Mouse (Mus musculus) CH12.LX (cell line): ENCODE data around the gene Pgap3. TPM values are rescaled to one million over a fixed set of nuclear protein-coding genes. Genes with fewer than 3 reads are reported as not detected.

ENCODE experiments used
- DNase-seq: peaks from one replicate; pipeline ENCODE4 v3.0.0-alpha.2; 2013; ENCODE audit errors: extremely low read depth
- H3K27ac ChIP-seq: 2 replicates; pipeline ENCODE4 v1.5.1; 2012; ENCODE audit warnings: low read depth, mild to moderate bottlenecking, control low read depth, moderate library complexity; ENCODE audit not compliant: insufficient read depth
- H3K27me3 ChIP-seq: replicated peaks from 2 replicates; pipeline ENCODE3; 2012; ENCODE audit warnings: inconsistent platforms
- H3K36me3 ChIP-seq, 2 experiments: replicated peaks in 1 of 2; 2 replicates each; pipeline versions ENCODE3 to v1.6.1; 2012; ENCODE audit warnings: inconsistent platforms in 1 of 2, low read length in 1 of 2, mild to moderate bottlenecking in 1 of 2, mixed read lengths in 1 of 2, moderate library complexity in 1 of 2; ENCODE audit not compliant: control insufficient read depth in 1 of 2, insufficient read depth in 1 of 2
- H3K4me1 ChIP-seq, 2 experiments: 2 replicates each; pipeline ENCODE4 v1.6.1; 2012; ENCODE audit warnings: inconsistent platforms in 1 of 2, moderate library complexity in 1 of 2; ENCODE audit not compliant: insufficient read depth in 2 of 2, control insufficient read depth in 1 of 2
- H3K4me2 ChIP-seq: 2 replicates; pipeline ENCODE4 v1.6.1; 2012; ENCODE audit warnings: low read depth, mild to moderate bottlenecking, control low read depth; ENCODE audit not compliant: poor library complexity, insufficient read depth, severe bottlenecking
- H3K4me3 ChIP-seq, 3 experiments: fragments of 150-350 bp in 1 of 3; sonication (generic) in 1 of 3; replicated peaks in 1 of 3; 2 replicates each; pipeline versions ENCODE3 to v1.5.1; 2011 to 2012; ENCODE audit warnings: low read depth in 2 of 3, low read length in 2 of 3, mild to moderate bottlenecking in 2 of 3, moderate library complexity in 2 of 3, control low read depth in 1 of 3, improper control_type of control experiment in 1 of 3, inconsistent platforms in 1 of 3, mixed read lengths in 1 of 3; ENCODE audit not compliant: poor library complexity in 1 of 3
- H3K79me2 ChIP-seq: replicated peaks from 2 replicates; pipeline ENCODE4 v1.6.1; 2012; ENCODE audit warnings: mild to moderate bottlenecking, moderate library complexity; ENCODE audit not compliant: control insufficient read depth, poor library complexity, insufficient read depth, severe bottlenecking; ENCODE audit errors: extremely low read depth
- H3K9ac ChIP-seq: 2 replicates; pipeline ENCODE4 v1.6.1; 2012; ENCODE audit warnings: low read depth, mild to moderate bottlenecking, control low read depth, moderate library complexity; ENCODE audit not compliant: insufficient read depth
- H3K9me3 ChIP-seq: replicated peaks from 2 replicates; pipeline ENCODE3; 2012; ENCODE audit warnings: low read length, inconsistent platforms, mixed read lengths
- BHLHE40 ChIP-seq: IDR thresholded peaks from 2 replicates; pipeline ENCODE4 v1.6.1; 2011; ENCODE audit warnings: mild to moderate bottlenecking, low read depth, low read length, improper control_type of control experiment
- CHD1 ChIP-seq: IDR thresholded peaks from 2 replicates; pipeline ENCODE4 v1.6.1; 2012; ENCODE audit warnings: low read depth, low read length, improper control_type of control experiment, inconsistent platforms
- CHD2 ChIP-seq: IDR thresholded peaks from 2 replicates; pipeline ENCODE4 v1.6.1; 2011; ENCODE audit warnings: low read length, improper control_type of control experiment
- CTCF ChIP-seq, 2 experiments: IDR thresholded peaks in 1 of 2; conservative IDR thresholded peaks in 1 of 2; 2 replicates each; pipeline ENCODE4 v1.5.1; 2011 to 2012; ENCODE audit warnings: low read depth in 2 of 2, low read length in 2 of 2, improper control_type of control experiment in 1 of 2, inconsistent platforms in 1 of 2, mild to moderate bottlenecking in 1 of 2, moderate library complexity in 1 of 2
- E2F4 ChIP-seq: IDR thresholded peaks from 2 replicates; pipeline ENCODE4 v1.6.1; 2011; ENCODE audit warnings: low read depth, low read length, improper control_type of control experiment; ENCODE audit not compliant: insufficient replicate concordance
- ELF1 ChIP-seq: IDR thresholded peaks from 2 replicates; pipeline ENCODE4 v1.6.1; 2014; ENCODE audit warnings: low read depth, mild to moderate bottlenecking, inconsistent platforms, low read length, improper control_type of control experiment
- GABPA ChIP-seq: IDR thresholded peaks from 2 replicates; pipeline ENCODE4 v1.6.1; 2012; ENCODE audit warnings: low read depth, low read length, improper control_type of control experiment, inconsistent platforms; ENCODE audit not compliant: insufficient replicate concordance
- HCFC1 ChIP-seq: IDR thresholded peaks from 2 replicates; pipeline ENCODE4 v1.6.1; 2012; ENCODE audit warnings: low read depth, mild to moderate bottlenecking, inconsistent platforms, low read length, improper control_type of control experiment
- IRF4 ChIP-seq: IDR thresholded peaks from 2 replicates; pipeline ENCODE4 v1.6.1; 2014; ENCODE audit warnings: low read depth, mild to moderate bottlenecking, inconsistent platforms, low read length, improper control_type of control experiment
- JUN ChIP-seq: IDR thresholded peaks from 2 replicates; pipeline ENCODE4 v1.6.1; 2011; ENCODE audit warnings: low read depth, mild to moderate bottlenecking, low read length, improper control_type of control experiment, moderate library complexity; ENCODE audit not compliant: insufficient read depth
- KAT2A ChIP-seq: IDR thresholded peaks from 2 replicates; pipeline ENCODE4 v1.6.1; 2012; ENCODE audit warnings: low read length, improper control_type of control experiment, inconsistent platforms; ENCODE audit not compliant: insufficient replicate concordance
- MAFK ChIP-seq: IDR thresholded peaks from 2 replicates; pipeline ENCODE4 v1.6.1; 2011; ENCODE audit warnings: low read length, improper control_type of control experiment; ENCODE audit not compliant: insufficient replicate concordance
- MAX ChIP-seq: IDR thresholded peaks from 2 replicates; pipeline ENCODE4 v1.6.1; 2011; ENCODE audit warnings: low read length, improper control_type of control experiment
- MAZ ChIP-seq: IDR thresholded peaks from 2 replicates; pipeline ENCODE4 v1.6.1; 2012; ENCODE audit warnings: low read depth, mild to moderate bottlenecking, inconsistent platforms, low read length, improper control_type of control experiment, moderate library complexity
- MEF2A ChIP-seq: IDR thresholded peaks from 2 replicates; pipeline ENCODE4 v1.6.1; 2014; ENCODE audit warnings: low read depth, mild to moderate bottlenecking, inconsistent platforms, low read length, improper control_type of control experiment, borderline replicate concordance
- MXI1 ChIP-seq: IDR thresholded peaks from 2 replicates; pipeline ENCODE4 v1.6.1; 2011; ENCODE audit warnings: mild to moderate bottlenecking, low read depth, low read length, improper control_type of control experiment
- MYC ChIP-seq: IDR thresholded peaks from 2 replicates; pipeline ENCODE4 v1.6.1; 2011; ENCODE audit warnings: low read depth, mild to moderate bottlenecking, improper control_type of control experiment, low read length
- NELFE ChIP-seq: IDR thresholded peaks from 2 replicates; pipeline ENCODE4 v1.6.1; 2011; ENCODE audit warnings: low read depth, low read length, improper control_type of control experiment
- NRF1 ChIP-seq: IDR thresholded peaks from 2 replicates; pipeline ENCODE4 v1.6.1; 2014; ENCODE audit warnings: low read depth, mild to moderate bottlenecking, inconsistent platforms, low read length, improper control_type of control experiment, moderate library complexity
- POLR2A ChIP-seq: IDR thresholded peaks from 2 replicates; pipeline ENCODE4 v1.6.1; 2011; ENCODE audit warnings: low read depth, mild to moderate bottlenecking, improper control_type of control experiment, low read length
- POLR2AphosphoS2 ChIP-seq: IDR thresholded peaks from 2 replicates; pipeline ENCODE4 v1.6.1; 2011; ENCODE audit warnings: low read depth, low read length, improper control_type of control experiment
- SIN3A ChIP-seq: IDR thresholded peaks from 2 replicates; pipeline ENCODE4 v1.6.1; 2012; ENCODE audit warnings: low read length, improper control_type of control experiment, inconsistent platforms
- TBP ChIP-seq: conservative IDR thresholded peaks from 2 replicates; pipeline ENCODE4 v1.6.1; 2011; ENCODE audit warnings: low read depth, low read length, improper control_type of control experiment
- TCF12 ChIP-seq: IDR thresholded peaks from 2 replicates; pipeline ENCODE4 v1.6.1; 2014; ENCODE audit warnings: low read depth, mild to moderate bottlenecking, inconsistent platforms, low read length, improper control_type of control experiment
- UBTF ChIP-seq: IDR thresholded peaks from 2 replicates; pipeline ENCODE4 v1.6.1; 2012; ENCODE audit warnings: low read depth, mild to moderate bottlenecking, inconsistent platforms, low read length, improper control_type of control experiment, moderate library complexity
- USF1 ChIP-seq: IDR thresholded peaks from 2 replicates; pipeline ENCODE4 v1.6.1; 2014; ENCODE audit warnings: low read depth, mild to moderate bottlenecking, inconsistent platforms, low read length, improper control_type of control experiment
- ZMIZ1 ChIP-seq: IDR thresholded peaks from 2 replicates; pipeline ENCODE4 v1.6.1; 2012; ENCODE audit warnings: low read depth, mild to moderate bottlenecking, inconsistent platforms, low read length, improper control_type of control experiment
- dilution Hi-C: fragments of 300-500 bp; cut with MboI; formaldehyde crosslinking; loops from 2 replicates; pipeline ENCODE4 v1.14.3; 2020; ENCODE audit warnings: low sequenced_read_pairs; ENCODE audit not compliant: extremely low pct_unique_long_range_greater_than_20kb, extremely low pct_ligation_motif_present
- in situ Hi-C: fragments of 300-500 bp; cut with MboI; formaldehyde crosslinking; loops from 3 replicates; pipeline ENCODE4 v1.14.3; 2019; ENCODE audit warnings: low sequenced_read_pairs, low pct_ligation_motif_present, low pct_unique_long_range_greater_than_20kb, mixed read lengths
- polyA plus RNA-seq: library from polyadenylated mRNA; unstranded; fragments of >175 nt; gene quantifications from 2 replicates; pipeline ENCODE4 v1.2.1, GENCODE M21; 2012; ENCODE audit warnings: low read depth; ENCODE audit not compliant: insufficient read length
- total RNA-seq, 2 experiments: library from RNA; depleted of rRNA; stranded (reverse); fragments of 300-350 nt in 1 of 2; fragments of >200 nt in 1 of 2; gene quantifications; 2 replicates each; pipeline ENCODE4 v1.2.3; 2012 to 2014

Pgap3 gene
- total and polyA plus RNA-seq, 3 experiments, result 3.3 to 6.9 (median 6.5) TPM

- peaks cover 13% of the 10 kb centered on the region for H3K27me3 ChIP-seq
- DNase-seq, result no peak
- peaks cover 11% of the 10 kb centered on the region for H3K79me2 ChIP-seq
- H3K9ac ChIP-seq, result no peak overlapping the region
- dilution Hi-C loops (no loop called here), in situ Hi-C loops (no loop called here)
- H3K4me3 ChIP-seq, result no peak overlapping the region
- TF ChIP-seq MEF2A, result no peak
- no peak for TF ChIP-seq CHD1
- TF ChIP-seq POLR2A, result no peak
- no peak for TF ChIP-seq TCF12
- TF ChIP-seq MAX, result no peak
- H3K4me2 ChIP-seq, result no peak overlapping the region
- no peak overlapping the region for H3K27ac ChIP-seq
- no peaks in the 10 kb centered on the region for H3K9me3 ChIP-seq
- H3K36me3 ChIP-seq, result peaks cover 0 to 43% of the 10 kb centered on the region in 2 experiments
- H3K4me1 ChIP-seq, result peaks cover 11 to 47% of the 10 kb centered on the region in 2 experiments
These were observed 39.3 kb downstream of the Pgap3 start for GRCm38 (mm10) chr11:98360866-98361521.

DNA sequence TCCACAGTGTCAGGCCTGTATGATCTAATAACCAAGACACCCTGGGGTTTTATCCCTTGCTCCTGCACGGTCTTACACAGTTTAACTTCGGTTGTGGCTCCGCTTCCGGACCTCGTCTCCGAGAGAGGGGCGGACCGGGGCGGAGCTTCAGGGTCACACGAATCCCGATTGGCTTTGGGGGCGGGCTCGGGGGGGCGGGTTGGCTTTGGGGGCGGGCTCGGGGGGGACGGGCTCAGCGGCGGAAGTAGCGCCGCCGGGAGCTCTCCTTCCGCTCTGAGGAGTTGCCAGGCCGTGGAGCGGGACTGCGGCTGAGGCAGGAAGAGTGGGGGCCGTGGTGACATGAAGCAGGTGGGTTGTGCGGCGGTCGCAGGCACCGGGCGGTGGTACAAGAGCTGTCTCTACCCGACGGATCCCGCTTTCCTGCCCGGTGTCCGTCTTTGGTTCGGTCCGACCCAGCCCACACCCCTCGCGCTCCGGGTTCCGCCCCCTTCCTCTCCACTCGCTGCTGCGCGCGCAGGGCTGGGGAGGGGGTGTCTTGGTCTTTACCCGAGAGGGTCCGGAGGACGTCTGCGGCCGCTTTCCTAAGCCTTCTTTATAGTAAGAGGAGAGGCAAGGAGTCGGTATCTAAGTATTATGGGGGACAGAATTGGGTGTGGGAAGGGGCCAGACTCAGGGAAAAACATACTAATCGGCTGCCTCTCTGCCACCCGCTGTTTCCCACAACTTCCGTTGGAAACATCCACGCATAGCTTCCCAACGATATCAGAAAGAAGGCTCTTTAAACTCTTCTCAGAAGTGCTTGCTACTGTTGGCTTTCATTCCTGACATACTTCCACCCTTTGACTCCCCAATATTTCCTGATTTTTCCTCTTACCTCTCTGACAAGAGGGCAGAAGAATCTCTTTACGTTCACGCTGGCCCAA lies 41.9 kb downstream of the Pgap3 start, which contains the start of gene Stard3:
TSS of gene Stard3 (plus strand) at position 208 of the 923 bp plus-strand sequence.
- peaks cover 11 to 54% of the 10 kb centered on the region in 2 experiments for H3K4me1 ChIP-seq
- no peaks in the 10 kb centered on the region for H3K9me3 ChIP-seq
- in situ Hi-C loops, result loop anchor here (5.0 kb wide), 2 partner anchors 34 to 89 kb away; partner anchors contain the start of gene Grb7
- H3K27me3 ChIP-seq, result peaks cover 34% of the 10 kb centered on the region
- H3K36me3 ChIP-seq, result peaks cover 0 to 35% of the 10 kb centered on the region in 2 experiments
- TF ChIP-seq MEF2A (peak; percentile 67), KAT2A (peak; percentile 77; the same call in 1 of the 2 replicates), MAX (peak; percentile 64), MYC (no peak), JUN (peak; percentile 9; the same call in 1 of the 2 replicates), CHD1 (peak; percentile 66; the same call in 1 of the 2 replicates), IRF4 (peak; percentile 51; the same call in 1 of the 2 replicates), NELFE (peak; percentile 92), MXI1 (peak; percentile 82; the same call in 1 of the 2 replicates), MAZ (peak; percentile 91), TCF12 (peak; percentile 40; the same call in 1 of the 2 replicates), NRF1 (peak; percentile 83), TBP (peak; percentile 93), USF1 (no peak), HCFC1 (peak; percentile 91), POLR2AphosphoS2 (peak; percentile 83; the same call in 1 of the 2 replicates), UBTF (no peak), ZMIZ1 (peak; percentile 20), E2F4 (no peak), SIN3A (peak; percentile 93), CHD2 (peak; percentile 26; the same call in 1 of the 2 replicates), MAFK (no peak), CTCF (conservative IDR thresholded peaks at IDR 0.05 in 1 of 2, IDR thresholded peaks at IDR 0.05 in 1 of 2; ENCODE audit: low read depth in 2 of 2, low read length in 2 of 2) (no peak), GABPA (no peak; the same call in 1 of the 2 replicates), POLR2A (peak; percentile 96), BHLHE40 (peak; percentile 13; the same call in 1 of the 2 replicates), ELF1 (peak; percentile 78)
- peak within 1 kb of the TSS; percentile 87 for H3K4me2 ChIP-seq
- H3K9ac ChIP-seq, result peak within 1 kb of the TSS; percentile 69
- H3K27ac ChIP-seq, result peak within 1 kb of the TSS; percentile 70
- DNase-seq, result peak; percentile 96
- peaks cover 11% of the 10 kb centered on the region for H3K79me2 ChIP-seq
- peak within 1 kb of the TSS; percentile 67 to 97 (median 80) for H3K4me3 ChIP-seq
- dilution Hi-C loops, result no loop called here
